Mouse (Mus musculus) spleen, postnatal 36 days (tissue): ENCODE measurements at regions not wholly inside any gene's neighbourhood (a gene's known extent, or its start where the extent isn't known, plus 50 kb on each side); places are given as distances from the start of the nearest gene placed in this dataset.

Experiments used
- DNase-seq, 2 experiments: peaks; one replicate each; pipeline ENCODE4 v3.0.0; 2022; ENCODE audit warnings: low spot score in 2 of 2, mixed read lengths in 1 of 2

DNA sequence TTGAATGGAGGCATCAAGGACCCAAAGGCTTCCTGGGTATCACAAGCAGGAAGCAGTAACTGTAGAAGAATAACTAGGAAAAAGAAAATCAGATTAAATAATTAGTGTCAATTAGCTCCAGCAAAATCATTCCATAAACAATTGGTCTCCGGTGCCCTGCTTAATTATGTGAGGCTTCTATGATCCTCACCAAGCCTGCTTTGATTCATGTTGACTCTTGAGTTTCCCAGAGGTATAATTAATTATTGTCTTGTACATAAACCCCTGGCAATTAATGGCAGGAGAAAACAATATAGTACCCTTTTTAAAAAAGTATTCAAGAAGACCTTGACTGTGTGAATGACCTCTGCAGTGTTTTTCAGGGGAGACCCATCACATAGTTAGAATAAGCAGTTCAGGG lies 61.5 kb upstream of the Sp8 start:
- no peak for DNase-seq

DNA sequence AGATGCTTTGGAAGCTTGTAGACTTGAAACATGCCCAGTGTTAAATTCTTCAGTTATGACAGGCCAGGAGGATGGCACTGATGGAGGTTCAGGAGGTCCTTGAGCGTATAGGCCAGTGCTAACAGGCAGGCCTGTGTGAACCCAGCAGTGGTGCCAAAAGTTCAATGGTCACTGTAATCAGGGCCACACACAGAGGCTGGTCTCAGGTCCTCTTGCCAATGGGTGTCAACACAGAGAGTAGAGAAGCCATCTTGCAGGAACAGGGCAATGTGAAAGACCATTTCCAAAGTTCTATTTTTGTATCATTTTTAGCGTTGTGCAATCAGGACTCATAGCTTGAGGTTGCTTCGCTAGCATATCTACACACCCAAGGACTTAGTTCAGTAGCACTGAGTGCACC lies 64.2 kb upstream of the Sp8 start:
- DNase-seq = no peak

GRCm38 (mm10) chr12:118775463-118776064 lies 70.6 kb upstream of the Sp8 start:
- no peak for DNase-seq

- no peak for DNase-seq
These were observed 73.3 kb upstream of the Sp8 start for GRCm38 (mm10) chr12:118772790-118773189.

DNA sequence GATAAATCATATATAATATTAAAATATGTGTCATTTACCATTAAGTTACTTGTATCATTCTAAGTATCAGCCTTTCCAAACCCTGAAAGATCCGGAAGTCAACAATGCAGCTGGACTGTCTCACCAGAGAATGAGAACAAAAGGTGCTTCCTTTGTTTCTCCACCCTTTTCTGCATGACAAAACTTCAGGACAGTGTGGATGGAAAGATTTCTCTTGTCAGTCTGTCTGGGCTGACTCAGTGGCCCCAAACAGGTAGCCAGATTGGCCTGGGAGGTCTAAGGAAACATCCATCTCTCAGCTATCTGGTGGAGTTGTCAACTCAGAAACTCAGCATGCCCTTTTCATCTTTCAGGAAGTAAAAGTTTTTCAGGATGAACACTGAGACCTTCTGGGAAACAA lies 79.7 kb upstream of the Sp8 start:
- DNase-seq = no peak

DNA sequence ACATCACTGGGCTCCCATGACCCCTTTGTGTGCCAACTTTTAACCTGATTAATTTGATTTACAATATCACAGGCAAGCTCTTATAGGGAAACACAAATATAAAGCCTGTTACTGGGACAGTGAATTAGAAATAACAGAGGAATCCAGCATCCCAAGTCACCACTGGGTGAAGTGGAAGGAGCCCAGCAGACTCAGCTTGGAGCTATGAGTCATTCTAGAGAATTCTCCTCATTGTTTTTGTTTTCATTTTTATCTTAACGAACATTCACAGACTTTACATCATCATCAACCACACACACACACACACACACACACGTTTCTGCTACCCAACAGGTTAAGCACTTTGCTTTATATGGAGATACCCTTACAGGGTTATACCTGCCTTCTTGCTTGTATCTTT lies 92.1 kb upstream of the Sp8 start:
- no peak for DNase-seq

GRCm38 (mm10) chr12:118739103-118739502 lies 107.0 kb upstream of the Sp8 start:
- DNase-seq = no peak

GRCm38 (mm10) chr12:118725891-118726290 lies 120.2 kb upstream of the Sp8 start:
- DNase-seq = no peak

- DNase-seq = no peak
These were observed 126.1 kb upstream of the Sp8 start for GRCm38 (mm10) chr12:118719878-118720573.

DNA sequence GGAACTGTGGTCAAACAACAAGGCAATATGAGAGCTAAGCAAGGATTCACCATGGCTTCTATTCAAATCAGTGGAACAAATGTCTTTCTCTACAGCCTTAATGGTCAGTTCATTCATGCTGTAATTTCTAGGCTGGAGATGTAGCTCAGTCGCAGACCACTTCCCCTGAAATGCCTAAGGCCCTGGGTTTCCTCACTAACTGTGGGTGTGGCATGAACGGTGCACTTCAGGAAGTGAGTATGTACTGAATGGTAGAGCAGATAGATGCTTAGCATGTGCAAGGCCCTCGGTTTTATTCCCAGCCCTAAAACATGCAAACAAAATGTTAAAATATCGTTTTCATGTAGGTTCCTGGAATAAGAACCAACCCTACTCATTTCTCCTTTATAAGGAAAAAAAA lies 129.3 kb upstream of the Sp8 start:
- DNase-seq = no peak

GRCm38 (mm10) chr12:118706626-118707025 lies 139.5 kb upstream of the Sp8 start:
- no peak for DNase-seq

DNA sequence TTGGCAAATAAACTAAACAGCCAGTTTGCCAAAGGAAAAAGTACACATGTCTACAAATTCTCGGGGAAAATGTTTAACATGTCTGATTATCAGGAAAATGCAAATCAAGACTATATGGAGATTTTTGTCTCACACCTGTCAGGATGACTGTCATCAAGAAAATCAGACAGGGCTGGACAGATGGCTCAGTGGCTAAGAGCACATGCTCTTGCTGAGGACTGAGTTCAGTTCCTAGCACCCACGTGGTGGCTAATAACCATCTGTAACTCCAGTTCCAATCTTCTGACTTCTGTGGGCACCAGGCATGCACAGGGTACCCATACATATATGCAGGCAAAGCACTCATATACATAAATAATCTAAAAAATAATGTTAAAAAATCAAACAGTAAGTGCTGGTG lies 141.3 kb upstream of the Sp8 start:
- DNase-seq = no peak

DNA sequence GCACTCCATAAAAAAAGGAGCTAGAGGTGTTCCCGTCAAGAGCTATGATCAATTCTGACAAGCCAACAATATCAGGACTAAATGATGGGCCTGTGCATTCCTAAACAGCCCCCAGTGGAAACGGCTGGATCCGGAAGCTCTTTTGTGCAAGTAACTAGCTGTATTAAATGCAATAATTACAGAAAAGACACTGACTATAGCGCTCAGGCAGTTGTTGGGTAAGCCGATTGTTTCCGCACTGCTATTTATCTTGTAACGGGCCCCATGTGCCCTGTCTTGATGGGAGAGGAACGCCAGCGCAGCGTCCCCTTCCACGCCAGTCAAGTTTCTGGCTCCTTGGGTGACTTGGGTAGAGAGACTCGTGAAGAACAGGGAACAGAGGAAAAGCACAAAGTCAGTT lies 142.4 kb upstream of the Sp8 start:
- DNase-seq = no peak

GRCm38 (mm10) chr12:118703068-118703662 lies 143.0 kb upstream of the Sp8 start:
- DNase-seq = no peak

DNA sequence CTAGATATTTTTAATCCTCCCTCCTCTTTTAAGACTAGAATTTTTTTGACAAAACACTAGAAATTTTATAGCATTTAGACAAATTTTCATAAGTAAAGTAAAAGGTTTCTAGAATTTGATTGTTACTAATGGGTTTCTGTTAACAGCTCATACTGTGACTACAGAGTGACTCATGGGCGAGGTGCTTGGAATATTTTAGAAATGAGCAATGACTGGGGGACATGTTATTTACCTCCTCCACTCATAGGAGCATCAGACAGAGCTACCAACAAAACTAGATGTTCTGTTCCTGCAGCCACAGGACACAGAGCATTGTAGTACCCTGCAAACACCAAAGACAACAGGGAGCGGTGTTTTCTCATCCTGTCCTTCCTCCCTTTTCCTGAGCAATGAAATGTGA lies 144.3 kb upstream of the Sp8 start:
- no peak for DNase-seq

- no peak for DNase-seq
These were observed 148.0 kb upstream of the Sp8 start for GRCm38 (mm10) chr12:118698110-118698509.

- no peak for DNase-seq
These were observed 151.4 kb upstream of the Sp8 start for GRCm38 (mm10) chr12:118694701-118695100.

DNA sequence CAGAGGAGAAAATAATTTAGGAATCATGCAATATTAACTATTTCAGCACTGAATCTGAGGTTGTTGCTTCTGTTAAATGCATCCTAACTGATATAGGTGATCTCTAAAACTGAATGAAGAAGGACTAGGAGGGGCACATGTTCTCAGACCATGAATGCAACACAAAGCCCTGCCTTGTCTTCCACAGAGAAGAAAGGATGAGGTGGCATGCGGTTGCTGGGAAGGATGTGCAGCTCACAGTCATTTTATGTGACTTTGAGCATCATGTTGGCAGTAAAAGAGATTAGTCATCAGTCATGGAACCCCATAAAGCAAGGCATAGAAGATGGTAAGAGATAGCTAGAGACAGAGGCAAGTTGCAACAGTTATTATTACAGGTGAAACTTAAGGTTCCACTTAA lies 163.2 kb upstream of the Sp8 start:
- no peak for DNase-seq

GRCm38 (mm10) chr12:118677989-118678388 lies 168.1 kb upstream of the Sp8 start:
- no peak for DNase-seq

- no peak for DNase-seq
These were observed 184.6 kb upstream of the Sp8 start for GRCm38 (mm10) chr12:118661575-118661974.

DNA sequence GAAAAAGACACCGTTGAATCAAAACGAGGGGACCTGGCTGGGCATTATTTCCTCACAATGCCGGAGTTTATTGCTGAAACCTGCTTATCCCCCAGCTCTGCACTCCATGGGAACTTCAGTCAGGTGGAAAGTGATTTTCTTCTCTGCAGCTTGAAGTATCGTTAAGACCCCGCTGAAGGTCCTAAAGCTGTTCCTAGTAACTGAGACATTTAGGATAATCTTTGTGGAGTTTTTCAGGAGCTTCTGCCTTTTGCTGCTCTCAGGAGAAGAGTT lies 185.0 kb upstream of the Sp8 start:
- DNase-seq = no peak

DNA sequence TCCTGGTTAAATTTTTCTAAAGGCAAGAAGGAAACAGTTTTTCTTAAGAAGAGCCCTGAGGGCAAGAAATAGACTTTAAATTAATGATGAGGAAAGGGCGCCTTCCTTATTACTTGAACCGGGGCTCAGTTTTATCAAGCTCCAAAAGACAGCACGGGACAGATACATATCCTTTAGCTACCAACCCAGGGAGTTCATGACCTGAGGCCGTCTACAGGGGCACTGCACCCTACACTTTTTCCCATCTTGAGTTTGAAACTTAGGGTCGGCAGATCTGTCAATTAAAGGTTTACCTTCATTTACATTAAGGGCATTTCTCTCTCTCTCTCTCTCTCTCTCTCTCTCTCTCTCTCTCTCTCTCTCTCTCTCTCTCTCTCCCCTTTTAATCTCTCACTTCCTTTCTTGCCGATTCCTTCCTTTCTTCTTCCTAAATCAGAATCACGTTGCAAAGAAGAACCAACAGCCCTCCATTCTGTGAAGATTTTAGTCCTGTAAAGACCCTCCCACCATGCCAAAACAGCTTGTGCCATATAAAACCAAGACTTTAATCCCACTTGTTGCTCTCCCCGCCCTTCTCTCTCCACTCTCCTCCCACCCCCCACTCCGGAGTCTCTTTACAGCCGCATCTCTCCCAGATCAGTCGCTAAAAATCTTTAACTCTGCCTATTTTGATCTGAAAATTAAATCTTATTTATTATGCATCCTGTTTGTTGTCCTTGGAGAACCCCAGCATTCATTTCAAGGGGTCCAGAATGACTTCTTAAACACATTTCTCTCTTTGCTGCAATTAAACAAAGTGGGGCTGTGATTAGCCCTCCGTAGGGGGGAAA lies 185.5 kb upstream of the Sp8 start:
- no peak for DNase-seq
